Mouse (Mus musculus): ENCODE measurements around the gene Gjb5. TPM values are rescaled to one million over a fixed set of nuclear protein-coding genes. Genes with fewer than 3 reads are reported as not detected.

Gjb5 gene
- polyA plus RNA-seq (2017; shearing (Covaris generic)) = not detected

GRCm38 (mm10) chr4:127358018-127358417 lies at the start of gene Gjb5:
Gene Gjb5, minus strand, starts transcription at chr4:127358181.

GRCm38 (mm10) chr4:127353951-127354438 lies 4.0 kb downstream of the Gjb5 start, which contains the start of gene Gjb4:
Gene Gjb4, minus strand, starts transcription at chr4:127354081.

GRCm38 (mm10) chr4:127330181-127331100 lies 27.5 kb downstream of the Gjb5 start, which contains the start of gene Gjb3:
Gene Gjb3, minus strand, starts transcription at chr4:127330844.

GRCm38 (mm10) chr4:127313861-127314260 lies 44.1 kb downstream of the Gjb5 start, which contains the start of gene Gja4:
Gene Gja4, minus strand, starts transcription at chr4:127314039.

Other genes with a start within 250 kb of the Gjb5 start
- gene Tmem35b, start 234.5 kb downstream of the Gjb5 start, polyA plus RNA-seq (2017; shearing (Covaris generic)) = 24.2 TPM
- 0.05 TPM for gene Dlgap3, start 189.0 kb downstream of the Gjb5 start, polyA plus RNA-seq (2017; shearing (Covaris generic))
- 45.1 TPM for gene Smim12, start 114.4 kb downstream of the Gjb5 start, polyA plus RNA-seq (2017; shearing (Covaris generic))
- not detected for gene Gja4, start 44.1 kb downstream of the Gjb5 start, polyA plus RNA-seq (2017; shearing (Covaris generic))
- not detected for gene Gjb3, start 27.3 kb downstream of the Gjb5 start, polyA plus RNA-seq (2017; shearing (Covaris generic))
- not detected for gene Gjb4, start 4.1 kb downstream of the Gjb5 start, polyA plus RNA-seq (2017; shearing (Covaris generic))